In genomic region chr9:48362743-48363142, GRCm38 (mm10) we compare ENCODE assay signal across 32 mouse cellular contexts. TPM values are rescaled to one million over a fixed set of nuclear protein-coding genes. Genes with fewer than 3 reads are reported as not detected.
DNase-seq lines count a peak whose midpoint lies in the region; ATAC-seq and TF ChIP-seq lines count a peak whose summit lies in the region.
"Had no signal": no experiment of that assay in that cellular context is flagged by ENCODE, and none has a peak within 500 bp of the region (broad histone marks: within the 10 kb centered on the region; RNA-seq: fewer than 3 reads in every experiment).

No protein-coding gene starts in this region.

- peak overlapping the region; percentile 89 for H3K27ac ChIP-seq in heart, embryonic 11.5 days (ENCODE audit: low read depth, low read length)
- no peak overlapping the region for H3K27ac ChIP-seq in midbrain, embryonic 11.5 days (ENCODE audit: low read depth, low read length)
- H3K27ac ChIP-seq in midbrain, embryonic 13.5 days = no peak overlapping the region
- H3K27ac ChIP-seq in liver, embryonic 12.5 days = peak overlapping the region; percentile 99
- H3K27ac ChIP-seq in liver, postnatal 0 days (ENCODE audit: low read depth) = peak overlapping the region; percentile 96
- H3K27ac ChIP-seq: embryonic facial prominence, embryonic 15.5 days; hindbrain, embryonic 12.5 days; hindbrain, postnatal 0 days; intestine, embryonic 15.5 days; layer of hippocampus, adult 2 months; left cerebral cortex, adult 2 months; limb, embryonic 15.5 days; macrophage; midbrain, embryonic 15.5 days; neural tube, embryonic 15.5 days; stomach, postnatal 0 days had no signal

- H3K9me3 ChIP-seq in heart, embryonic 11.5 days (replicated peaks; ENCODE audit: control insufficient read depth, low read length) = no peaks in the 10 kb centered on the region
- H3K9me3 ChIP-seq in midbrain, embryonic 11.5 days (ENCODE audit: control insufficient read depth, low read length) = no peaks in the 10 kb centered on the region
- H3K9me3 ChIP-seq in midbrain, embryonic 13.5 days = no peaks in the 10 kb centered on the region
- H3K9me3 ChIP-seq in liver, embryonic 12.5 days (replicated peaks) = no peaks in the 10 kb centered on the region
- no peaks in the 10 kb centered on the region for H3K9me3 ChIP-seq in liver, postnatal 0 days (ENCODE audit: low read length)
- H3K9me3 ChIP-seq: embryonic facial prominence, embryonic 10.5 days; embryonic facial prominence, embryonic 15.5 days; heart, embryonic 12.5 days; hindbrain, embryonic 12.5 days; intestine, embryonic 15.5 days; limb, embryonic 15.5 days; midbrain, embryonic 15.5 days; neural tube, embryonic 15.5 days had no signal

- H3K4me1 ChIP-seq in heart, embryonic 11.5 days (ENCODE audit: control insufficient read depth, insufficient read depth, low read length) = peaks cover 3% of the 10 kb centered on the region; the same call in 1 of the 2 replicates
- H3K4me1 ChIP-seq in midbrain, embryonic 11.5 days (ENCODE audit: control insufficient read depth, insufficient read depth, low read length) = no peaks in the 10 kb centered on the region
- H3K4me1 ChIP-seq in midbrain, embryonic 13.5 days (replicated peaks) = peaks cover 4% of the 10 kb centered on the region; the same call in 1 of the 2 replicates
- H3K4me1 ChIP-seq in liver, embryonic 12.5 days = peaks cover 81% of the 10 kb centered on the region
- H3K4me1 ChIP-seq in liver, postnatal 0 days (ENCODE audit: insufficient read depth) = peaks cover 15% of the 10 kb centered on the region
- H3K4me1 ChIP-seq: embryonic facial prominence, embryonic 15.5 days; intestine, embryonic 15.5 days; midbrain, embryonic 15.5 days; neural tube, embryonic 15.5 days had no signal

- no peak for ATAC-seq in heart, embryonic 11.5 days (replicated peaks; ENCODE audit: insufficient number of reproducible peaks, low FRiP score, low TSS enrichment)
- no peak for ATAC-seq in midbrain, embryonic 11.5 days (ENCODE audit: low FRiP score)
- no peak for ATAC-seq in midbrain, embryonic 13.5 days
- no peak for ATAC-seq in liver, embryonic 12.5 days
- ATAC-seq in liver, postnatal 0 days = no peak
- ATAC-seq: forebrain, embryonic 16.5 days; hindbrain, postnatal 0 days; lung, postnatal 0 days; midbrain, embryonic 15.5 days had no signal

- H3K4me2 ChIP-seq in heart, embryonic 11.5 days = no peak overlapping the region; the same call in 1 of the 2 replicates
- H3K4me2 ChIP-seq in midbrain, embryonic 11.5 days = no peak overlapping the region
- H3K4me2 ChIP-seq in midbrain, embryonic 13.5 days (replicated peaks) = no peak overlapping the region
- H3K4me2 ChIP-seq in liver, embryonic 12.5 days = peak overlapping the region; percentile 70
- H3K4me2 ChIP-seq in liver, postnatal 0 days (ENCODE audit: low read depth, low read length) = peak overlapping the region; percentile 61
- H3K4me2 ChIP-seq: embryonic facial prominence, embryonic 15.5 days; hindbrain, embryonic 12.5 days; intestine, embryonic 15.5 days; limb, embryonic 15.5 days; midbrain, embryonic 15.5 days; neural tube, embryonic 15.5 days had no signal

- no peaks in the 10 kb centered on the region for H3K27me3 ChIP-seq in heart, embryonic 11.5 days (ENCODE audit: control insufficient read depth, insufficient read depth, low read length)
- H3K27me3 ChIP-seq in midbrain, embryonic 11.5 days (ENCODE audit: control insufficient read depth, insufficient read depth, low read length) = no peaks in the 10 kb centered on the region
- no peaks in the 10 kb centered on the region for H3K27me3 ChIP-seq in midbrain, embryonic 13.5 days
- H3K27me3 ChIP-seq in liver, embryonic 12.5 days (replicated peaks) = no peaks in the 10 kb centered on the region
- no peaks in the 10 kb centered on the region for H3K27me3 ChIP-seq in liver, postnatal 0 days (ENCODE audit: insufficient read depth, low read length)
- H3K27me3 ChIP-seq: embryonic facial prominence, embryonic 15.5 days; heart, embryonic 12.5 days; hindbrain, embryonic 12.5 days; intestine, embryonic 15.5 days; limb, embryonic 15.5 days; midbrain, embryonic 15.5 days; neural tube, embryonic 15.5 days had no signal

- TF ChIP-seq EP300 in liver, postnatal 0 days (IDR thresholded peaks at IDR 0.05; ENCODE audit: low read depth) = no peak

- 0 out of 2 replicates have a peak overlapping the region, but pooled peaks have one; percentile 22 for H3K9ac ChIP-seq in heart, embryonic 11.5 days (ENCODE audit: low read depth, low read length)
- H3K9ac ChIP-seq in midbrain, embryonic 11.5 days (ENCODE audit: low read length) = no peak overlapping the region
- no peak overlapping the region for H3K9ac ChIP-seq in midbrain, embryonic 13.5 days (replicated peaks)
- H3K9ac ChIP-seq in liver, embryonic 12.5 days = peak overlapping the region; percentile 75
- H3K9ac ChIP-seq in liver, postnatal 0 days (replicated peaks) = peak overlapping the region; percentile 55
- H3K9ac ChIP-seq: embryonic facial prominence, embryonic 15.5 days; heart, embryonic 12.5 days; hindbrain, embryonic 12.5 days; intestine, embryonic 15.5 days; limb, embryonic 15.5 days; midbrain, embryonic 15.5 days; neural tube, embryonic 15.5 days had no signal

- no peak for DNase-seq in heart, postnatal 36 days
- DNase-seq in midbrain, embryonic 11.5 days (ENCODE audit: low spot score, missing footprints) = peak; percentile 45
- no peak for DNase-seq in liver, postnatal 0 days
- DNase-seq in left cerebral cortex, postnatal 36 days (ENCODE audit: low spot score in 2 of 2) = no peak
- no peak for DNase-seq in spleen, adult 18-20 months
- DNase-seq: adrenal gland, adult 8-10 months; cerebellum, adult 8-10 months; cerebellum, postnatal 25 days; gastrocnemius, postnatal 10 days; kidney, adult 2 months; kidney, postnatal 36 days; right cerebral cortex, postnatal 25 days; thymus, adult 18-20 months; thymus, postnatal 36 days had no signal

- WGBS in heart, embryonic 11.5 days (ENCODE audit: insufficient replicate concordance) = 79% methylated on average over 6 of the region's 6 CpGs
- WGBS in midbrain, embryonic 11.5 days = 89% methylated on average over 6 of the region's 6 CpGs
- WGBS in midbrain, embryonic 13.5 days = 83% methylated on average over 6 of the region's 6 CpGs
- WGBS in liver, embryonic 12.5 days (ENCODE audit: insufficient replicate concordance) = 70% methylated on average over 6 of the region's 6 CpGs
- 68% methylated on average over 6 of the region's 6 CpGs for WGBS in liver, postnatal 0 days (ENCODE audit: insufficient replicate concordance)

- intact Hi-C loops in heart, postnatal 36 days (cut with DNase I) = no loop called here
- intact Hi-C loops in left cerebral cortex, postnatal 36 days (cut with DNase I) = no loop called here

- no peak overlapping the region for H3K4me3 ChIP-seq in heart, embryonic 11.5 days (ENCODE audit: low read depth, low read length)
- no peak overlapping the region for H3K4me3 ChIP-seq in midbrain, embryonic 11.5 days (ENCODE audit: low read depth, low read length)
- no peak overlapping the region for H3K4me3 ChIP-seq in midbrain, embryonic 13.5 days (replicated peaks)
- H3K4me3 ChIP-seq in liver, embryonic 12.5 days = peak overlapping the region; percentile 43
- H3K4me3 ChIP-seq in liver, postnatal 0 days (ENCODE audit: low read depth, low read length) = peak overlapping the region; percentile 23
- H3K4me3 ChIP-seq: embryonic facial prominence, embryonic 10.5 days; embryonic facial prominence, embryonic 15.5 days; heart, embryonic 12.5 days; hindbrain, embryonic 12.5 days; intestine, embryonic 15.5 days; layer of hippocampus, adult 2 months; left cerebral cortex, adult 2 months; limb, embryonic 15.5 days; midbrain, embryonic 15.5 days; neural tube, embryonic 15.5 days had no signal

- TF ChIP-seq CTCF in liver, postnatal 0 days (IDR thresholded peaks at IDR 0.05; ENCODE audit: low read depth) = no peak

- no peaks in the 10 kb centered on the region for H3K36me3 ChIP-seq in heart, embryonic 11.5 days (ENCODE audit: control insufficient read depth, insufficient read depth, low read length)
- H3K36me3 ChIP-seq in midbrain, embryonic 11.5 days (ENCODE audit: control insufficient read depth, insufficient read depth, low read length) = no peaks in the 10 kb centered on the region
- H3K36me3 ChIP-seq in midbrain, embryonic 13.5 days = no peaks in the 10 kb centered on the region
- H3K36me3 ChIP-seq in liver, embryonic 12.5 days = no peaks in the 10 kb centered on the region
- no peaks in the 10 kb centered on the region for H3K36me3 ChIP-seq in liver, postnatal 0 days (replicated peaks; ENCODE audit: insufficient read depth, low read length)
- H3K36me3 ChIP-seq: embryonic facial prominence, embryonic 10.5 days; embryonic facial prominence, embryonic 15.5 days; heart, embryonic 12.5 days; hindbrain, embryonic 12.5 days; intestine, embryonic 15.5 days; limb, embryonic 15.5 days; midbrain, embryonic 15.5 days; neural tube, embryonic 15.5 days had no signal

RNA-seq across cellular contexts. Expression of gene Nxpe2, which starts 9.5 kb away (rescaled TPM):
- 1.8 and 4.6 TPM in 2 replicates for polyA plus RNA-seq in heart, embryonic 11.5 days (2014; fragmentation: Nextera tagmentation; extraction: Ambion mirVana)
- 1 to 10 TPM; 1.2 to 1.7 TPM for total RNA-seq in heart, postnatal 36 days (2021)
- polyA plus RNA-seq in midbrain, embryonic 11.5 days (2014; fragmentation: Nextera tagmentation; extraction: Ambion mirVana) = 1.3 and 1.7 TPM in 2 replicates
- polyA plus RNA-seq in midbrain, embryonic 13.5 days (2015; fragmentation: Nextera tagmentation; extraction: Ambion mirVana) = 0.38 and 0.62 TPM in 2 replicates
- 130 and 139 TPM in 2 replicates for polyA plus RNA-seq in liver, embryonic 12.5 days (2016; fragmentation: Nextera tagmentation; extraction: Ambion mirVana)
- polyA plus RNA-seq in liver, postnatal 0 days (2015; fragmentation: Nextera tagmentation; extraction: Ambion mirVana) = 70.5 and 73.0 TPM in 2 replicates
- total RNA-seq in left cerebral cortex, postnatal 36 days (2021) = under 1 TPM; 0.11 to 0.27 TPM
- total RNA-seq: hindbrain, postnatal 0 days had no signal
- polyA plus RNA-seq: macrophage had no signal

Comparison
In these comparisons a context has a peak if more than half of its experiments do, and no peak if none do; other contexts are left out.
1. H3K27ac ChIP-seq: peak in heart, embryonic 11.5 days (single experiment), liver, embryonic 12.5 days (single experiment) and liver, postnatal 0 days (single experiment); none in midbrain, embryonic 11.5 days (single experiment) and midbrain, embryonic 13.5 days (single experiment).
2. H3K4me2 ChIP-seq: peak in liver, embryonic 12.5 days (single experiment) and liver, postnatal 0 days (single experiment); none in heart, embryonic 11.5 days (single experiment), midbrain, embryonic 11.5 days (single experiment) and midbrain, embryonic 13.5 days (single experiment).
3. H3K4me3 ChIP-seq: peak in liver, embryonic 12.5 days (single experiment) and liver, postnatal 0 days (single experiment); none in heart, embryonic 11.5 days (single experiment), midbrain, embryonic 11.5 days (single experiment) and midbrain, embryonic 13.5 days (single experiment).
4. H3K9ac ChIP-seq: peak in heart, embryonic 11.5 days (single experiment), liver, embryonic 12.5 days (single experiment) and liver, postnatal 0 days (single experiment); none in midbrain, embryonic 11.5 days (single experiment) and midbrain, embryonic 13.5 days (single experiment).
5. RNA of gene Nxpe2, which starts 9.5 kb away (polyA plus RNA-seq): 130 to 139 TPM in liver, embryonic 12.5 days and 70.5 to 73.0 TPM in liver, postnatal 0 days; 1.8 to 4.6 TPM in heart, embryonic 11.5 days, 1.3 to 1.7 TPM in midbrain, embryonic 11.5 days and 0.38 to 0.62 TPM in midbrain, embryonic 13.5 days; every median in the first group is over 10 times any median in the second.